Comparison of ENCODE assay signal across 27 mouse cellular contexts in the genomic region with DNA sequence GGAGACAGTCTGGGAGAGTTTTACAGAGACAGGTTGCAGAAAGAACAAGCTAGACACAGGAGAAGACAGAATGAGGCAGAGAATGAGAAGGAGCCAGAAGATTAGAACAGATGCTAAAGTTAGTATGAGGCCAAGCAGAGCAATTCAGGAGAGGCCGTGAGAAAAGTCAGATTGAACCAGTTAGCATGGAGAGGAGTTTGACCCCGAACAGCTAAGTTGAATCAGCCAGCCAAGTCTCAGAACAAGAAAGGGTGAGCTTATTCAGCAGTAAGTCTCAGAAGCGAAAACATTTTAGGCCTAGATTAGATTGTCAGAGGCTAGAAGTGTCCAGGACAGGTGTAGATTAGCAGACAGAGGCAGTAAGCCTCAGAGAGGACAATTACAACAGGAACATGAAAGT. TPM values are rescaled to one million over a fixed set of nuclear protein-coding genes. Genes with fewer than 3 reads are reported as not detected.
DNase-seq lines count a peak whose midpoint lies in the region; ATAC-seq and TF ChIP-seq lines count a peak whose summit lies in the region.
"Had no signal": no experiment of that assay in that cellular context is flagged by ENCODE, and none has a peak within 500 bp of the region (broad histone marks: within the 10 kb centered on the region; RNA-seq: fewer than 3 reads in every experiment).

No protein-coding gene starts in this region.

- intact Hi-C loops in gastrocnemius, adult 2 months (cut with DNase I): no loop called here

- DNase-seq in hindbrain, embryonic 10.5 days (ENCODE audit: low spot score): no peak
- peak; percentile 77 for DNase-seq in kidney, adult 2 months
- DNase-seq in gastrocnemius, adult 2 months: no peak
- no peak for DNase-seq in ovary, adult 18-20 months (ENCODE audit: low spot score)
- DNase-seq: B cell, adult 2 months; cerebellum, adult 2 months; heart, postnatal 4 days; right cerebral cortex, adult 18-20 months; thymus, postnatal 36 days had no signal

- WGBS in hindbrain, embryonic 10.5 days: 66% methylated on average over 3 of the region's 3 CpGs
- WGBS in hindbrain, embryonic 16.5 days: 52% methylated on average over 3 of the region's 3 CpGs
- 31% methylated on average over 3 of the region's 3 CpGs for WGBS in kidney, adult 2 months
- WGBS in kidney, embryonic 16.5 days: 40% methylated on average over 3 of the region's 3 CpGs
- 36% methylated on average over 3 of the region's 3 CpGs for WGBS in limb, embryonic 12.5 days

- H3K27ac ChIP-seq in hindbrain, embryonic 10.5 days: peak overlapping the region; percentile 26; the same call in 1 of the 2 replicates
- no peak overlapping the region for H3K27ac ChIP-seq in hindbrain, embryonic 16.5 days (ENCODE audit: low read depth, low read length)
- H3K27ac ChIP-seq in kidney, adult 2 months (ENCODE audit: insufficient read depth, low read depth, low read length): peak overlapping the region; percentile 55; the same call in 1 of the 2 replicates
- peak overlapping the region; percentile 69 for H3K27ac ChIP-seq in kidney, embryonic 16.5 days (ENCODE audit: low read length)
- H3K27ac ChIP-seq in limb, embryonic 12.5 days: peak overlapping the region; percentile 45; the same call in 1 of the 2 replicates
- no peak overlapping the region for H3K27ac ChIP-seq in gastrocnemius, adult 2 months
- H3K27ac ChIP-seq: heart, embryonic 13.5 days; hindbrain, postnatal 0 days; liver, embryonic 14.5 days; midbrain, embryonic 12.5 days; neural tube, embryonic 12.5 days had no signal

- no peak overlapping the region for H3K4me2 ChIP-seq in hindbrain, embryonic 16.5 days (ENCODE audit: low read length)
- H3K4me2 ChIP-seq in kidney, embryonic 16.5 days (replicated peaks; ENCODE audit: low read depth, low read length): no peak overlapping the region
- H3K4me2 ChIP-seq in limb, embryonic 12.5 days: no peak overlapping the region
- H3K4me2 ChIP-seq: heart, embryonic 13.5 days; midbrain, embryonic 12.5 days; neural tube, embryonic 12.5 days had no signal

- no peak for ATAC-seq in hindbrain, embryonic 16.5 days
- ATAC-seq in kidney, embryonic 16.5 days (ENCODE audit: low FRiP score, low TSS enrichment): no peak
- ATAC-seq in limb, embryonic 12.5 days (ENCODE audit: insufficient number of reproducible peaks, insufficient read depth, low FRiP score, low TSS enrichment, low read depth): no peak
- ATAC-seq: forebrain, embryonic 14.5 days; hindbrain, postnatal 0 days; intestine, postnatal 0 days; lung, postnatal 0 days had no signal

- H3K9ac ChIP-seq in hindbrain, embryonic 16.5 days (ENCODE audit: low read depth, low read length): no peak overlapping the region
- H3K9ac ChIP-seq in kidney, embryonic 16.5 days (replicated peaks; ENCODE audit: low read length): no peak overlapping the region
- no peak overlapping the region for H3K9ac ChIP-seq in limb, embryonic 12.5 days (replicated peaks)
- H3K9ac ChIP-seq: heart, embryonic 13.5 days; liver, embryonic 14.5 days; midbrain, embryonic 12.5 days; neural tube, embryonic 12.5 days had no signal

- no peak for TF ChIP-seq CTCF in kidney, adult 2 months (conservative IDR thresholded peaks at IDR 0.05; ENCODE audit: insufficient read depth, insufficient read length, low read depth, low read length)
- no peak for TF ChIP-seq CTCF in gastrocnemius, adult 2 months (IDR thresholded peaks at IDR 0.05)

- H3K9me3 ChIP-seq in hindbrain, embryonic 10.5 days: no peaks in the 10 kb centered on the region
- H3K9me3 ChIP-seq in hindbrain, embryonic 16.5 days (ENCODE audit: control insufficient read depth, low read length): no peaks in the 10 kb centered on the region
- H3K9me3 ChIP-seq in kidney, embryonic 16.5 days (ENCODE audit: low read length): no peaks in the 10 kb centered on the region
- no peaks in the 10 kb centered on the region for H3K9me3 ChIP-seq in limb, embryonic 12.5 days
- H3K9me3 ChIP-seq: heart, embryonic 13.5 days; midbrain, embryonic 12.5 days; neural tube, embryonic 12.5 days had no signal

- H3K4me3 ChIP-seq in hindbrain, embryonic 10.5 days: no peak overlapping the region
- no peak overlapping the region for H3K4me3 ChIP-seq in hindbrain, embryonic 16.5 days (ENCODE audit: low read length)
- H3K4me3 ChIP-seq in kidney, adult 2 months (ENCODE audit: insufficient read depth, low read depth, low read length): no peak overlapping the region
- H3K4me3 ChIP-seq in kidney, embryonic 16.5 days (ENCODE audit: low read length): no peak overlapping the region
- no peak overlapping the region for H3K4me3 ChIP-seq in limb, embryonic 12.5 days (replicated peaks)
- H3K4me3 ChIP-seq in gastrocnemius, adult 2 months: no peak overlapping the region
- H3K4me3 ChIP-seq: erythroblast, embryonic 14.5 days; heart, embryonic 13.5 days; midbrain, embryonic 12.5 days; neural tube, embryonic 12.5 days had no signal

- H3K4me1 ChIP-seq in hindbrain, embryonic 10.5 days (replicated peaks): peaks cover 66% of the 10 kb centered on the region
- peaks cover 27% of the 10 kb centered on the region for H3K4me1 ChIP-seq in hindbrain, embryonic 16.5 days (ENCODE audit: control insufficient read depth, insufficient read depth, low read depth, low read length)
- H3K4me1 ChIP-seq in kidney, adult 2 months (ENCODE audit: control insufficient read depth, insufficient read depth, low read length): peaks cover 6% of the 10 kb centered on the region; the same call in 1 of the 2 replicates
- H3K4me1 ChIP-seq in kidney, embryonic 16.5 days (ENCODE audit: insufficient read depth, low read length): peaks cover 57% of the 10 kb centered on the region
- peaks cover 67% of the 10 kb centered on the region for H3K4me1 ChIP-seq in limb, embryonic 12.5 days (replicated peaks)

- peaks cover 25% of the 10 kb centered on the region; the same call in 1 of the 2 replicates for H3K27me3 ChIP-seq in hindbrain, embryonic 10.5 days (ENCODE audit: insufficient read depth, poor library complexity, severe bottlenecking)
- H3K27me3 ChIP-seq in hindbrain, embryonic 16.5 days (replicated peaks; ENCODE audit: control insufficient read depth, insufficient read depth, low read length): no peaks in the 10 kb centered on the region
- H3K27me3 ChIP-seq in kidney, adult 2 months (replicated peaks; ENCODE audit: control insufficient read depth, insufficient read depth, low read length): no peaks in the 10 kb centered on the region
- H3K27me3 ChIP-seq in kidney, embryonic 16.5 days (ENCODE audit: insufficient read depth, low read length): no peaks in the 10 kb centered on the region
- no peaks in the 10 kb centered on the region for H3K27me3 ChIP-seq in limb, embryonic 12.5 days
- H3K27me3 ChIP-seq: midbrain, embryonic 12.5 days; neural tube, embryonic 12.5 days had no signal

- H3K36me3 ChIP-seq in hindbrain, embryonic 10.5 days: peaks cover 9% of the 10 kb centered on the region; the same call in 1 of the 2 replicates
- H3K36me3 ChIP-seq in hindbrain, embryonic 16.5 days (ENCODE audit: control insufficient read depth, insufficient read depth, low read length): no peaks in the 10 kb centered on the region
- peaks cover 4% of the 10 kb centered on the region for H3K36me3 ChIP-seq in kidney, adult 2 months (ENCODE audit: control insufficient read depth, insufficient read depth, low read length)
- H3K36me3 ChIP-seq in kidney, embryonic 16.5 days (ENCODE audit: insufficient read depth, low read length): no peaks in the 10 kb centered on the region
- no peaks in the 10 kb centered on the region; the same call in 1 of the 2 replicates for H3K36me3 ChIP-seq in limb, embryonic 12.5 days
- H3K36me3 ChIP-seq: midbrain, embryonic 12.5 days had no signal

- no peak for TF ChIP-seq POLR2A in kidney, adult 2 months (IDR thresholded peaks at IDR 0.05; ENCODE audit: low read depth, low read length)

RNA-seq across cellular contexts. Expression of a gene that starts 39.8 kb away (rescaled TPM):
- 0.30 TPM in 2 replicates for polyA plus RNA-seq in hindbrain, embryonic 10.5 days (2016; fragmentation: Nextera tagmentation; extraction: Ambion mirVana)
- polyA plus RNA-seq in hindbrain, embryonic 16.5 days (2015; fragmentation: Nextera tagmentation; extraction: Ambion mirVana): 0.08 TPM in 1 of 2 replicates, not detected in the other
- 0.05 TPM in 1 of 2 replicates, not detected in the other for polyA plus RNA-seq in kidney, adult 2 months (2012; rRNA removed)
- 0.17 and 0.24 TPM in 2 replicates for polyA plus RNA-seq in kidney, embryonic 16.5 days (2015; fragmentation: Nextera tagmentation; extraction: Ambion mirVana)
- polyA plus RNA-seq in limb, embryonic 12.5 days (2016; fragmentation: Nextera tagmentation; extraction: Ambion mirVana): not detected in 2 replicates
- not detected for total RNA-seq in gastrocnemius, adult 2 months (2021)
- total RNA-seq: gastrocnemius, adult 18-20 months; granulocyte monocyte progenitor cell, adult 5-6 weeks; heart, postnatal 4 days; layer of hippocampus, postnatal 25 days; left cerebral cortex, postnatal 10 days had no signal
- polyA plus RNA-seq: cerebellum, adult 2 months; embryonic facial prominence, embryonic 11.5 days; forebrain, embryonic 14.5 days; heart, embryonic 13.5 days; intestine, postnatal 0 days; liver, embryonic 14.5 days; small intestine, adult 2 months had no signal

RNA-seq across cellular contexts. Expression of a gene that starts 41.7 kb away (rescaled TPM):
- 289 and 340 TPM in 2 replicates for polyA plus RNA-seq in hindbrain, embryonic 10.5 days (2016; fragmentation: Nextera tagmentation; extraction: Ambion mirVana)
- polyA plus RNA-seq in hindbrain, embryonic 16.5 days (2015; fragmentation: Nextera tagmentation; extraction: Ambion mirVana): 383 and 394 TPM in 2 replicates
- polyA plus RNA-seq in kidney, adult 2 months (2012; rRNA removed): 447 and 474 TPM in 2 replicates
- 523 and 557 TPM in 2 replicates for polyA plus RNA-seq in kidney, embryonic 16.5 days (2015; fragmentation: Nextera tagmentation; extraction: Ambion mirVana)
- 336 and 348 TPM in 2 replicates for polyA plus RNA-seq in limb, embryonic 12.5 days (2016; fragmentation: Nextera tagmentation; extraction: Ambion mirVana)
- 10 to 100 TPM; 68.2 to 84.3 TPM for total RNA-seq in gastrocnemius, adult 2 months (2021)

RNA-seq across cellular contexts. Expression of a gene that starts 42.4 kb away (rescaled TPM):
- polyA plus RNA-seq in hindbrain, embryonic 10.5 days (2016; fragmentation: Nextera tagmentation; extraction: Ambion mirVana): 23.1 and 30.2 TPM in 2 replicates
- polyA plus RNA-seq in hindbrain, embryonic 16.5 days (2015; fragmentation: Nextera tagmentation; extraction: Ambion mirVana): 16.5 and 26.4 TPM in 2 replicates
- 8.9 and 10.0 TPM in 2 replicates for polyA plus RNA-seq in kidney, adult 2 months (2012; rRNA removed)
- polyA plus RNA-seq in kidney, embryonic 16.5 days (2015; fragmentation: Nextera tagmentation; extraction: Ambion mirVana): 22.1 and 29.7 TPM in 2 replicates
- 18.6 and 24.7 TPM in 2 replicates for polyA plus RNA-seq in limb, embryonic 12.5 days (2016; fragmentation: Nextera tagmentation; extraction: Ambion mirVana)
- total RNA-seq in gastrocnemius, adult 2 months (2021): 10 to 100 TPM; 12.6 to 13.2 TPM

Comparison
In these comparisons a context has a peak if more than half of its experiments do, and no peak if none do; other contexts are left out.
1. H3K27ac ChIP-seq: peak in hindbrain, embryonic 10.5 days (single experiment), kidney, adult 2 months (single experiment), kidney, embryonic 16.5 days (single experiment) and limb, embryonic 12.5 days (single experiment); none in hindbrain, embryonic 16.5 days (single experiment) and gastrocnemius, adult 2 months (single experiment).